Mouse (Mus musculus): ENCODE measurements around the gene Gm4302.
"Not testable (repeated sequence)": the region's sequence is repeated elsewhere in the genome, so short reads cannot be mapped to it uniquely, and the experiment has no call there.

GRCm38 (mm10) chr10:100350793-100351192 is 10.2 kb downstream of the Gm4302 start, which contains the start of gene Gm4305:
- TF ChIP-seq CTCF (IDR thresholded peaks at IDR 0.05; ENCODE audit: control insufficient read depth, insufficient read depth, insufficient replicate concordance, low read depth, low read length); POLR2A (IDR thresholded peaks at IDR 0.05; ENCODE audit: control insufficient read depth, low read depth, low read length): not testable (repeated sequence)
